Mouse (Mus musculus) midbrain, embryonic 15.5 days (tissue): Measurements from ENCODE around the gene Pnrc1. TPM values are rescaled to one million over a fixed set of nuclear protein-coding genes. Genes with fewer than 3 reads are reported as not detected.

Source experiments
- ATAC-seq: fragments of 200-750 bp; cut with Nextera tagmentation; replicated peaks from 2 replicates; pipeline ENCODE4 v1.8.0; 2017; ENCODE audit warnings: moderate TSS enrichment
- H3K27ac ChIP-seq: fragments of 300-500 bp; sonication (generic); 2 replicates; pipeline ENCODE4 v1.5.1; 2015; ENCODE audit warnings: mild to moderate bottlenecking, inconsistent platforms
- H3K27me3 ChIP-seq: fragments of 300-500 bp; sonication (generic); replicated peaks from 2 replicates; pipeline ENCODE4 v1.6.1; 2015; ENCODE audit warnings: inconsistent platforms
- H3K36me3 ChIP-seq: fragments of 300-500 bp; sonication (generic); replicated peaks from 2 replicates; pipeline ENCODE4 v1.6.1; 2015; ENCODE audit warnings: inconsistent platforms
- H3K4me1 ChIP-seq: fragments of 300-500 bp; sonication (generic); 2 replicates; pipeline ENCODE4 v1.6.1; 2015; ENCODE audit warnings: inconsistent platforms
- H3K4me2 ChIP-seq: fragments of 300-500 bp; sonication (generic); 2 replicates; pipeline ENCODE4 v1.6.1; 2015; ENCODE audit warnings: inconsistent platforms, mild to moderate bottlenecking, moderate library complexity
- H3K4me3 ChIP-seq: fragments of 300-500 bp; sonication (generic); 2 replicates; pipeline ENCODE4 v1.5.1; 2015; ENCODE audit warnings: mild to moderate bottlenecking, inconsistent platforms
- H3K9ac ChIP-seq: fragments of 300-500 bp; sonication (generic); 2 replicates; pipeline ENCODE4 v1.6.1; 2015; ENCODE audit warnings: mild to moderate bottlenecking, inconsistent platforms
- H3K9me3 ChIP-seq: fragments of 300-500 bp; sonication (generic); 2 replicates; pipeline ENCODE4 v1.6.1; 2016; ENCODE audit warnings: inconsistent platforms
- WGBS: fragments of 180-500 bp; shearing (Covaris S2); methylation state at CpG from one replicate; pipeline ENCODE4 v1.1.7; 2015; ENCODE audit warnings: mixed read lengths; 5-methylcytosine and 5-hydroxymethylcytosine counted together
- polyA plus RNA-seq: library from polyadenylated mRNA; unstranded; fragments of >200 nt; fragmentation: Nextera tagmentation; extraction: Ambion mirVana; gene quantifications from 2 replicates; pipeline ENCODE4 v1.2.1, GENCODE M21; 2015

Pnrc1 gene
- polyA plus RNA-seq, 1 experiment from 2014 or later, result 51.5 TPM

- no peaks in the 10 kb centered on the region for H3K9me3 ChIP-seq
- H3K4me2 ChIP-seq, result no peak overlapping the region
- H3K27ac ChIP-seq, result peak overlapping the region; percentile 17; the same call in 1 of the 2 replicates
- WGBS, result 75% methylated on average over 12 of the region's 12 CpGs
- peaks cover 11% of the 10 kb centered on the region; the same call in 1 of the 2 replicates for H3K36me3 ChIP-seq
- H3K4me3 ChIP-seq, result no peak overlapping the region
- H3K27me3 ChIP-seq, result no peaks in the 10 kb centered on the region
- ATAC-seq, result no peak
- H3K4me1 ChIP-seq, result peaks cover 15% of the 10 kb centered on the region
- no peak overlapping the region for H3K9ac ChIP-seq
These were observed 46.8 kb downstream of the Pnrc1 start for GRCm38 (mm10) chr4:33243016-33243758.

- H3K27me3 ChIP-seq, result no peaks in the 10 kb centered on the region
- 47% methylated on average over 5 of the region's 5 CpGs for WGBS
- 0 out of 2 replicates have a peak overlapping the region, but pooled peaks have one; percentile 17 for H3K27ac ChIP-seq
- peaks cover 11% of the 10 kb centered on the region; the same call in 1 of the 2 replicates for H3K36me3 ChIP-seq
- no peak for ATAC-seq
- no peak overlapping the region for H3K9ac ChIP-seq
- no peaks in the 10 kb centered on the region for H3K9me3 ChIP-seq
- H3K4me1 ChIP-seq, result peaks cover 15% of the 10 kb centered on the region
- no peak overlapping the region for H3K4me2 ChIP-seq
- H3K4me3 ChIP-seq, result no peak overlapping the region
These were observed 47.4 kb downstream of the Pnrc1 start for GRCm38 (mm10) chr4:33242536-33242935.

GRCm38 (mm10) chr4:33230881-33231280, 59.1 kb downstream of the Pnrc1 start:
- Histone ChIP-seq H3K4me3 (no peak overlapping the region), H3K27ac (no peak overlapping the region), H3K9me3 (no peaks in the 10 kb centered on the region), H3K27me3 (no peaks in the 10 kb centered on the region), H3K4me1 (no peaks in the 10 kb centered on the region), H3K4me2 (no peak overlapping the region), H3K9ac (no peak overlapping the region), H3K36me3 (peaks cover 14% of the 10 kb centered on the region; the same call in 1 of the 2 replicates)
- 92% methylated on average over 18 of the region's 18 CpGs for WGBS
- no peak for ATAC-seq

- Histone ChIP-seq H3K9me3 (no peaks in the 10 kb centered on the region), H3K36me3 (peaks cover 14% of the 10 kb centered on the region; the same call in 1 of the 2 replicates), H3K4me3 (no peak overlapping the region), H3K4me1 (no peaks in the 10 kb centered on the region), H3K4me2 (no peak overlapping the region), H3K27me3 (no peaks in the 10 kb centered on the region), H3K9ac (no peak overlapping the region), H3K27ac (no peak overlapping the region)
- 81% methylated on average over 4 of the region's 4 CpGs for WGBS
- no peak for ATAC-seq
These were observed 60.3 kb downstream of the Pnrc1 start for GRCm38 (mm10) chr4:33229639-33230038.

GRCm38 (mm10) chr4:33227164-33227563, 62.8 kb downstream of the Pnrc1 start:
- no peak overlapping the region for H3K4me2 ChIP-seq
- no peak for ATAC-seq
- H3K4me3 ChIP-seq, result no peak overlapping the region
- WGBS, result 87% methylated on average over 7 of the region's 7 CpGs
- H3K27me3 ChIP-seq, result no peaks in the 10 kb centered on the region
- H3K27ac ChIP-seq, result no peak overlapping the region
- peaks cover 14% of the 10 kb centered on the region; the same call in 1 of the 2 replicates for H3K36me3 ChIP-seq
- H3K4me1 ChIP-seq, result no peaks in the 10 kb centered on the region
- no peaks in the 10 kb centered on the region for H3K9me3 ChIP-seq
- no peak overlapping the region for H3K9ac ChIP-seq

GRCm38 (mm10) chr4:33224003-33224675, 65.8 kb downstream of the Pnrc1 start:
- WGBS, result 75% methylated on average over 7 of the region's 7 CpGs
- Histone ChIP-seq H3K27me3 (no peaks in the 10 kb centered on the region), H3K36me3 (0 out of 2 replicates have a peak, but pooled peaks cover 5% of the 10 kb centered on the region), H3K9ac (no peak overlapping the region), H3K4me1 (no peaks in the 10 kb centered on the region), H3K4me2 (no peak overlapping the region), H3K9me3 (no peaks in the 10 kb centered on the region), H3K4me3 (no peak overlapping the region), H3K27ac (no peak overlapping the region)
- no peak for ATAC-seq

GRCm38 (mm10) chr4:33221847-33222246, 68.1 kb downstream of the Pnrc1 start:
- H3K36me3 ChIP-seq, result 0 out of 2 replicates have a peak, but pooled peaks cover 5% of the 10 kb centered on the region

GRCm38 (mm10) chr4:33208881-33209841, 80.8 kb downstream of the Pnrc1 start, which contains the start of gene Srsf12:
TSS of gene Srsf12 (plus strand) at chr4:33208991.
- peak within 1 kb of the TSS; percentile 90 for H3K9ac ChIP-seq
- peak; percentile 93 for ATAC-seq
- no peaks in the 10 kb centered on the region for H3K36me3 ChIP-seq
- WGBS, result 2% methylated on average over 65 of the region's 65 CpGs
- H3K27me3 ChIP-seq, result no peaks in the 10 kb centered on the region
- peak within 1 kb of the TSS; percentile 96 for H3K4me3 ChIP-seq
- H3K4me2 ChIP-seq, result peak within 1 kb of the TSS; percentile 92
- H3K4me1 ChIP-seq, result peaks cover 19% of the 10 kb centered on the region
- no peaks in the 10 kb centered on the region for H3K9me3 ChIP-seq
- H3K27ac ChIP-seq, result peak within 1 kb of the TSS; percentile 94

More at GRCm38 (mm10) chr4:33221847-33222246, 68.1 kb downstream of the Pnrc1 start:
- H3K9ac ChIP-seq, result no peak overlapping the region
- H3K4me1 ChIP-seq, result no peaks in the 10 kb centered on the region
- H3K9me3 ChIP-seq, result no peaks in the 10 kb centered on the region
- H3K4me3 ChIP-seq, result no peak overlapping the region
- H3K27ac ChIP-seq, result no peak overlapping the region
- no peaks in the 10 kb centered on the region for H3K27me3 ChIP-seq
- ATAC-seq, result no peak
- WGBS, result 56% methylated on average over 1 of the region's 1 CpGs
- H3K4me2 ChIP-seq, result no peak overlapping the region

GRCm38 (mm10) chr4:33207551-33207950, 82.4 kb downstream of the Pnrc1 start:
- no peak overlapping the region for H3K9ac ChIP-seq
- no peaks in the 10 kb centered on the region for H3K9me3 ChIP-seq
- WGBS, result 86% methylated on average over 2 of the region's 2 CpGs
- H3K4me3 ChIP-seq, result no peak overlapping the region
- ATAC-seq, result no peak
- no peak overlapping the region for H3K4me2 ChIP-seq
- no peaks in the 10 kb centered on the region for H3K36me3 ChIP-seq
- H3K4me1 ChIP-seq, result peaks cover 19% of the 10 kb centered on the region
- no peak overlapping the region for H3K27ac ChIP-seq
- H3K27me3 ChIP-seq, result no peaks in the 10 kb centered on the region

GRCm38 (mm10) chr4:33204682-33205081, 85.3 kb downstream of the Pnrc1 start:
- H3K9me3 ChIP-seq, result no peaks in the 10 kb centered on the region
- H3K36me3 ChIP-seq, result no peaks in the 10 kb centered on the region
- H3K27ac ChIP-seq, result no peak overlapping the region
- ATAC-seq, result no peak
- peaks cover 9% of the 10 kb centered on the region for H3K4me1 ChIP-seq
- no peak overlapping the region for H3K4me2 ChIP-seq
- no peaks in the 10 kb centered on the region for H3K27me3 ChIP-seq
- WGBS, result 5% methylated on average over 4 of the region's 4 CpGs
- no peak overlapping the region for H3K9ac ChIP-seq
- no peak overlapping the region for H3K4me3 ChIP-seq

- no peaks in the 10 kb centered on the region for H3K4me1 ChIP-seq
- no peaks in the 10 kb centered on the region for H3K36me3 ChIP-seq
- no peaks in the 10 kb centered on the region for H3K9me3 ChIP-seq
- no peak overlapping the region for H3K4me2 ChIP-seq
- no peak overlapping the region for H3K4me3 ChIP-seq
- no peak overlapping the region for H3K27ac ChIP-seq
- H3K27me3 ChIP-seq, result no peaks in the 10 kb centered on the region
- H3K9ac ChIP-seq, result no peak overlapping the region
- ATAC-seq, result no peak
- WGBS, result 2% methylated on average over 2 of the region's 2 CpGs
These were observed 91.8 kb downstream of the Pnrc1 start for GRCm38 (mm10) chr4:33198117-33198516.
